Mouse (Mus musculus): ENCODE measurements around the gene Ifitm5.

- no peak for TF ChIP-seq CTCF (IDR thresholded peaks at IDR 0.05; ENCODE audit: borderline replicate concordance, extremely low read depth, insufficient read depth, insufficient read length)
- no peak for TF ChIP-seq POLR2A (IDR thresholded peaks at IDR 0.05; ENCODE audit: borderline replicate concordance, extremely low read depth, insufficient read depth, insufficient read length, poor library complexity, severe bottlenecking)
These were observed 3.8 kb downstream of the Ifitm5 start for GRCm38 (mm10) chr7:140946311-140946710.

Measured in brain, embryonic 14.5 days (tissue).